Mouse (Mus musculus) myocyte (in vitro differentiated cells): ENCODE measurements around the gene Trabd2b.

ENCODE experiments used
- CEBPB ChIP-seq: IDR thresholded peaks from 2 replicates; pipeline ENCODE4 v1.6.1; 2011; ENCODE audit warnings: mild to moderate bottlenecking, moderate library complexity; ENCODE audit not compliant: poor library complexity, insufficient read depth, severe bottlenecking
- E2F4 ChIP-seq: IDR thresholded peaks from one replicate; pipeline ENCODE4 v1.6.1; 2011; ENCODE audit warnings: mild to moderate bottlenecking, control low read depth, moderate library complexity; ENCODE audit not compliant: insufficient read depth
- MAX ChIP-seq: IDR thresholded peaks from one replicate; pipeline ENCODE4 v1.6.1; 2011; ENCODE audit warnings: low read depth, mild to moderate bottlenecking, control low read depth
- MYOD1 ChIP-seq, 3 experiments: IDR thresholded peaks; one replicate each; pipeline ENCODE4 v1.6.1; 2011; ENCODE audit warnings: control low read depth in 2 of 3, low read depth in 2 of 3, mild to moderate bottlenecking in 2 of 3, moderate library complexity in 1 of 3; ENCODE audit not compliant: insufficient read length in 2 of 3, control insufficient read depth in 1 of 3
- MYOG ChIP-seq, 3 experiments: IDR thresholded peaks; one replicate each; pipeline ENCODE4 v1.6.1; 2011; ENCODE audit warnings: control low read depth in 2 of 3, low read depth in 2 of 3, mild to moderate bottlenecking in 2 of 3; ENCODE audit not compliant: insufficient read length in 2 of 3, control insufficient read depth in 1 of 3, insufficient read depth in 1 of 3
- POLR2A ChIP-seq: IDR thresholded peaks from one replicate; pipeline ENCODE4 v1.6.1; 2011; ENCODE audit warnings: low read depth, mild to moderate bottlenecking, control low read depth, moderate library complexity; ENCODE audit not compliant: insufficient read length
- POLR2AphosphoS2 ChIP-seq: IDR thresholded peaks from one replicate; pipeline ENCODE4 v1.6.1; 2011; ENCODE audit warnings: low read depth, control low read depth; ENCODE audit not compliant: insufficient read length
- REST ChIP-seq: IDR thresholded peaks from one replicate; pipeline ENCODE4 v1.6.1; 2011; ENCODE audit warnings: mild to moderate bottlenecking, control low read depth, moderate library complexity; ENCODE audit not compliant: insufficient read depth, insufficient read length
- SRF ChIP-seq: IDR thresholded peaks from one replicate; pipeline ENCODE4 v1.6.1; 2011; ENCODE audit warnings: low read depth; ENCODE audit not compliant: control insufficient read depth, insufficient read length
- TCF12 ChIP-seq: IDR thresholded peaks from one replicate; pipeline ENCODE4 v1.6.1; 2011; ENCODE audit warnings: mild to moderate bottlenecking, control low read depth; ENCODE audit not compliant: poor library complexity, insufficient read depth, severe bottlenecking
- TCF3 ChIP-seq: IDR thresholded peaks from one replicate; pipeline ENCODE4 v1.6.1; 2011; ENCODE audit warnings: low read depth, control low read depth; ENCODE audit not compliant: insufficient read length
- USF1 ChIP-seq: IDR thresholded peaks from one replicate; pipeline ENCODE4 v1.6.1; 2011; ENCODE audit warnings: low read depth, mild to moderate bottlenecking, control low read depth, moderate library complexity

DNA sequence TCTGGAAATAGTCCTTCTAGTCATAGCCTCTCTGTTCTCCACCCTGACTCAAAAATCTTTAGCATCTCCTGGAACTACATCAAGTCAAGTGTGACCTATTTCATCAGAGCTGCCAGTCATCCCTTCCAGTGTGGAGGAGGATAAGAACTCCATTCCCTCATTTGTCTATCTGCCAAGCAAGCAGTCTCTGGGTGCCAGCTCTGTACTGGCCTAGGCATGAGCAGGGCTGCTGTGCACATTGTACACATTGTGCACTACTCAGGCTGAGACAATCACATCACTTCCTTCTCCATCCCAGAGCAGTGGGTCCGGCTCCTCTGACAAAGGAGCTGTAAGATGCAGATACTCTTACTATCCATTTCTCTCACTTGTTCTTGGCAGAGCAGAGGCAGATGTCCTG is 178.2 kb downstream of the Trabd2b start:
- TF ChIP-seq REST (no peak), POLR2A (no peak), MAX (no peak), POLR2AphosphoS2 (no peak), E2F4 (no peak), TCF12 (no peak), MYOD1 (IDR thresholded peaks at IDR 0.05; ENCODE audit: control insufficient read depth in 1 of 3, insufficient read length in 2 of 3, low read depth in 2 of 3) (no peak), CEBPB (no peak), USF1 (no peak), TCF3 (no peak), MYOG (IDR thresholded peaks at IDR 0.05; ENCODE audit: control insufficient read depth in 1 of 3, insufficient read depth in 1 of 3, insufficient read length in 2 of 3, low read depth in 2 of 3) (no peak), SRF (no peak)
